34 mouse cellular contexts compared by ENCODE assay signal in genomic region chr5:140680051-140680450, GRCm38 (mm10).
"Had no signal": no experiment of that assay in that cellular context is flagged by ENCODE, and none has a peak within 500 bp of the region (broad histone marks: within the 10 kb centered on the region; RNA-seq: fewer than 3 reads in every experiment).

No protein-coding gene starts in this region.

- ATAC-seq: hindbrain, embryonic 16.5 days; hindbrain, postnatal 0 days; inflammation-experienced regulatory T-cells, adult 6 months; intestine, embryonic 15.5 days; intestine, embryonic 16.5 days; intestine, postnatal 0 days had no signal

- H3K4me1 ChIP-seq: heart, embryonic 12.5 days; heart, embryonic 13.5 days; heart, embryonic 15.5 days; hindbrain, embryonic 12.5 days; intestine, embryonic 15.5 days; kidney, embryonic 15.5 days had no signal

- DNase-seq: heart, postnatal 10 days; heart, postnatal 14 days; heart, postnatal 36 days; heart, postnatal 4 days; kidney, adult 11 months; kidney, adult 18-20 months; kidney, adult 2 months; kidney, adult 8-10 months; kidney, adult 9 months; kidney, postnatal 10 days; kidney, postnatal 14 days; kidney, postnatal 25 days; kidney, postnatal 36 days; kidney, postnatal 4 days; layer of hippocampus, adult 9-11 months; layer of hippocampus, postnatal 36 days had no signal

- H3K27ac ChIP-seq: heart, embryonic 13.5 days; heart, embryonic 15.5 days; hindbrain, embryonic 10.5 days; hindbrain, embryonic 12.5 days; hindbrain, embryonic 13.5 days; hindbrain, embryonic 14.5 days; hindbrain, embryonic 15.5 days; hindbrain, postnatal 0 days; intestine, embryonic 15.5 days; kidney, embryonic 15.5 days; kidney, postnatal 0 days; layer of hippocampus, adult 2 months; left cerebral cortex, adult 2 months had no signal

- H3K4me2 ChIP-seq: heart, embryonic 12.5 days; heart, embryonic 13.5 days; heart, embryonic 15.5 days; hindbrain, embryonic 12.5 days; hindbrain, embryonic 13.5 days; hindbrain, embryonic 14.5 days; hindbrain, embryonic 15.5 days; intestine, embryonic 15.5 days; kidney, embryonic 15.5 days had no signal

- H3K4me3 ChIP-seq: heart, embryonic 12.5 days; heart, embryonic 13.5 days; heart, embryonic 15.5 days; hindbrain, embryonic 10.5 days; hindbrain, embryonic 12.5 days; hindbrain, embryonic 13.5 days; hindbrain, embryonic 15.5 days; intestine, embryonic 15.5 days; kidney, embryonic 15.5 days; layer of hippocampus, adult 2 months; left cerebral cortex, adult 2 months had no signal

- H3K27me3 ChIP-seq: heart, embryonic 12.5 days; heart, embryonic 13.5 days; heart, embryonic 15.5 days; hindbrain, embryonic 12.5 days; hindbrain, embryonic 13.5 days; hindbrain, embryonic 15.5 days; intestine, embryonic 15.5 days; kidney, embryonic 15.5 days had no signal

- H3K9ac ChIP-seq: heart, embryonic 12.5 days; heart, embryonic 13.5 days; heart, embryonic 15.5 days; hindbrain, embryonic 12.5 days; hindbrain, embryonic 13.5 days; hindbrain, embryonic 14.5 days; hindbrain, embryonic 15.5 days; intestine, embryonic 15.5 days; kidney, embryonic 15.5 days had no signal

- H3K9me3 ChIP-seq: heart, embryonic 12.5 days; heart, embryonic 13.5 days; heart, embryonic 15.5 days; hindbrain, embryonic 10.5 days; hindbrain, embryonic 12.5 days; hindbrain, embryonic 13.5 days; hindbrain, embryonic 15.5 days; intestine, embryonic 15.5 days; kidney, embryonic 15.5 days had no signal
